Mouse (Mus musculus): ENCODE results near the gene Hmbs. TPM values are rescaled to one million over a fixed set of nuclear protein-coding genes. Genes with fewer than 3 reads are reported as not detected.
"Not testable (repeated sequence)": the region's sequence is repeated elsewhere in the genome, so short reads cannot be mapped to it uniquely, and the experiment has no call there.

Gene Hmbs
- polyA plus RNA-seq, 1 experiment: 76.9 TPM

- no peaks in the 10 kb centered on the region for H3K27me3 ChIP-seq (replicated peaks)
- peaks cover 70% of the 10 kb centered on the region for H3K36me3 ChIP-seq (replicated peaks; ENCODE audit: low read length)
- TF ChIP-seq FLI1 (IDR thresholded peaks at IDR 0.05; ENCODE audit: low read length): no peak
- TF ChIP-seq GATA1 (IDR thresholded peaks at IDR 0.05; ENCODE audit: borderline replicate concordance, low read length): no peak
- no peaks in the 10 kb centered on the region for H3K9me3 ChIP-seq
- H3K4me1 ChIP-seq: peaks cover 42% of the 10 kb centered on the region
- H3K4me3 ChIP-seq (replicated peaks): peak overlapping the region; percentile 98
Measured at GRCm38 (mm10) chr9:44335331-44336092, 8.5 kb downstream of the Hmbs start.

GRCm38 (mm10) chr9:44334396-44335330 lies 9.4 kb downstream of the Hmbs start, which contains the start of gene H2afx:
H2afx (plus strand) TSS chr9:44334694.
- H3K27me3 ChIP-seq (replicated peaks): no peaks in the 10 kb centered on the region
- no peaks in the 10 kb centered on the region for H3K9me3 ChIP-seq
- H3K36me3 ChIP-seq (replicated peaks; ENCODE audit: low read length): peaks cover 72% of the 10 kb centered on the region
- peaks cover 36% of the 10 kb centered on the region for H3K4me1 ChIP-seq
- peak within 1 kb of the TSS; percentile 98 for H3K4me3 ChIP-seq (replicated peaks)
- peak; percentile 45; the same call in 1 of the 2 replicates for TF ChIP-seq FLI1 (IDR thresholded peaks at IDR 0.05; ENCODE audit: low read length)
- no peak for TF ChIP-seq GATA1 (IDR thresholded peaks at IDR 0.05; ENCODE audit: borderline replicate concordance, low read length)

- H3K4me3 ChIP-seq (replicated peaks): no peak overlapping the region
- peaks cover 41% of the 10 kb centered on the region for H3K4me1 ChIP-seq
- TF ChIP-seq GATA1 (IDR thresholded peaks at IDR 0.05; ENCODE audit: borderline replicate concordance, low read length) (no peak), FLI1 (IDR thresholded peaks at IDR 0.05; ENCODE audit: low read length) (no peak)
- no peaks in the 10 kb centered on the region for H3K27me3 ChIP-seq (replicated peaks)
- no peaks in the 10 kb centered on the region for H3K9me3 ChIP-seq
- H3K36me3 ChIP-seq (replicated peaks; ENCODE audit: low read length): peaks cover 68% of the 10 kb centered on the region
Measured at GRCm38 (mm10) chr9:44332918-44333638, 10.9 kb downstream of the Hmbs start.

GRCm38 (mm10) chr9:44330736-44331135 lies 13.3 kb downstream of the Hmbs start:
- no peaks in the 10 kb centered on the region for H3K9me3 ChIP-seq
- H3K27me3 ChIP-seq (replicated peaks): no peaks in the 10 kb centered on the region
- H3K36me3 ChIP-seq (replicated peaks; ENCODE audit: low read length): peaks cover 54% of the 10 kb centered on the region
- no peak overlapping the region for H3K4me3 ChIP-seq (replicated peaks)
- H3K4me1 ChIP-seq: peaks cover 37% of the 10 kb centered on the region
- TF ChIP-seq GATA1 (IDR thresholded peaks at IDR 0.05; ENCODE audit: borderline replicate concordance, low read length): no peak
- TF ChIP-seq FLI1 (IDR thresholded peaks at IDR 0.05; ENCODE audit: low read length): no peak

GRCm38 (mm10) chr9:44327926-44328325 lies 16.1 kb downstream of the Hmbs start:
- peaks cover 44% of the 10 kb centered on the region for H3K36me3 ChIP-seq (replicated peaks; ENCODE audit: low read length)
- peak overlapping the region; percentile 96 for H3K4me3 ChIP-seq (replicated peaks)
- H3K9me3 ChIP-seq: no peaks in the 10 kb centered on the region
- no peak for TF ChIP-seq GATA1 (IDR thresholded peaks at IDR 0.05; ENCODE audit: borderline replicate concordance, low read length)
- TF ChIP-seq FLI1 (IDR thresholded peaks at IDR 0.05; ENCODE audit: low read length): no peak
- no peaks in the 10 kb centered on the region for H3K27me3 ChIP-seq (replicated peaks)
- H3K4me1 ChIP-seq: peaks cover 40% of the 10 kb centered on the region

GRCm38 (mm10) chr9:44327064-44327711 lies 16.8 kb downstream of the Hmbs start:
- Histone ChIP-seq H3K4me3 (replicated peaks) (peak overlapping the region; percentile 96), H3K36me3 (replicated peaks; ENCODE audit: low read length) (peaks cover 37% of the 10 kb centered on the region), H3K27me3 (replicated peaks) (no peaks in the 10 kb centered on the region), H3K9me3 (no peaks in the 10 kb centered on the region), H3K4me1 (peaks cover 43% of the 10 kb centered on the region)
- TF ChIP-seq FLI1 (IDR thresholded peaks at IDR 0.05; ENCODE audit: low read length): no peak
- no peak for TF ChIP-seq GATA1 (IDR thresholded peaks at IDR 0.05; ENCODE audit: borderline replicate concordance, low read length)

GRCm38 (mm10) chr9:44326371-44327063 lies 17.5 kb downstream of the Hmbs start:
- no peak for TF ChIP-seq GATA1 (IDR thresholded peaks at IDR 0.05; ENCODE audit: borderline replicate concordance, low read length)
- no peak for TF ChIP-seq FLI1 (IDR thresholded peaks at IDR 0.05; ENCODE audit: low read length)
- H3K36me3 ChIP-seq (replicated peaks; ENCODE audit: low read length): peaks cover 31% of the 10 kb centered on the region
- no peaks in the 10 kb centered on the region for H3K27me3 ChIP-seq (replicated peaks)
- peak overlapping the region; percentile 96 for H3K4me3 ChIP-seq (replicated peaks)
- peaks cover 50% of the 10 kb centered on the region for H3K4me1 ChIP-seq
- H3K9me3 ChIP-seq: no peaks in the 10 kb centered on the region

GRCm38 (mm10) chr9:44325768-44326370 lies 18.2 kb downstream of the Hmbs start, which contains the start of gene Dpagt1:
Dpagt1 (plus strand) TSS chr9:44326019.
- peaks cover 55% of the 10 kb centered on the region for H3K4me1 ChIP-seq
- TF ChIP-seq GATA1 (IDR thresholded peaks at IDR 0.05; ENCODE audit: borderline replicate concordance, low read length): no peak
- no peak for TF ChIP-seq FLI1 (IDR thresholded peaks at IDR 0.05; ENCODE audit: low read length)
- H3K9me3 ChIP-seq: no peaks in the 10 kb centered on the region
- H3K36me3 ChIP-seq (replicated peaks; ENCODE audit: low read length): peaks cover 25% of the 10 kb centered on the region
- H3K4me3 ChIP-seq (replicated peaks): peak within 1 kb of the TSS; percentile 96
- no peaks in the 10 kb centered on the region for H3K27me3 ChIP-seq (replicated peaks)

GRCm38 (mm10) chr9:44325032-44325767 lies 18.8 kb downstream of the Hmbs start:
- H3K4me1 ChIP-seq: peaks cover 61% of the 10 kb centered on the region
- peaks cover 18% of the 10 kb centered on the region for H3K36me3 ChIP-seq (replicated peaks; ENCODE audit: low read length)
- peak overlapping the region; percentile 96 for H3K4me3 ChIP-seq (replicated peaks)
- H3K27me3 ChIP-seq (replicated peaks); H3K9me3 ChIP-seq: not testable (repeated sequence)
